Comparison of ENCODE assay signal across 8 mouse cellular contexts in the genomic region with DNA sequence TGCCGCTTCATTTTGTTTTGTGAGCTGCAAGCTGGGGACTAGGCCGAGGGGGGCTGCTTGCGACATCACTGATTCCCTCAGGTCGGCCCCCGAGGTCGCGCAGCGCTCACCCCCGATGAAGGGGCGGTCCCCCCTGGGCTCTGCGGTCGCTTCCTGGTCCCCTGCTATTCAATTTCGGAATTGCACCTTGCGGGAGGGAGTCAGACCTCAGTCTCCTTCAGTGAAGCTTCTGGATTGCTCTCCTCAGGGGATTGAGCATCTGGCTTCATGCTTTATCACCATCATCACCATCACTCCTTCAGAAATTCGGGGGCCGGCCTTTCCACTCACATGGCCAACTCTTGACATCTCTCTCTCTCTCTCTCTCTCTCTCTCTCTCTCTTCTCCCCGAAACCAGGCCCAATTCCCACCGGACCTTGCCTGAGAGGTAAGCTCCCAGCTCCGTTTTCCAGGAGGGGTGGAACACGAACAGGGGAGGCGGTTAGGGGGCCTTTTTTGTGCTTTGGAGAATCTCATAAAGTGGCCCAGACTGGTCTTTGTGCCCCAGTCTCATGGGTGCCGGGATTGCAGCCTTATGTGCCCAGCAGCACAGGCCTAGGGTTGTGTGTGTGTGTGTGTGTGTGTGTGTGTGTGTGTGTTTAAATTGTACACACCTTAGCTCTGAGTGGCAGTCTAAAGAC. TPM values are rescaled to one million over a fixed set of nuclear protein-coding genes. Genes with fewer than 3 reads are reported as not detected.
DNase-seq lines count a peak whose midpoint lies in the region; TF ChIP-seq lines count a peak whose summit lies in the region.

No protein-coding gene starts in this region.

- 5% methylated on average over 22 of the region's 22 CpGs for WGBS in limb, embryonic 10.5 days
- WGBS in small intestine, adult 2 months, result 4% methylated on average over 22 of the region's 22 CpGs

- TF ChIP-seq POLR2A in testis, adult 2 months (IDR thresholded peaks at IDR 0.05; ENCODE audit: control insufficient read depth, low read depth, low read length), result no peak
- no peak for TF ChIP-seq POLR2A in small intestine, adult 2 months (IDR thresholded peaks at IDR 0.05; ENCODE audit: low read depth, low read length)

- peak; percentile 42 for DNase-seq in adrenal gland, postnatal 14 days
- DNase-seq in adrenal gland, adult 2 months, result no peak
- no peak for DNase-seq in testis, postnatal 10 days (ENCODE audit: low spot score)
- DNase-seq in limb, embryonic 10.5 days (ENCODE audit: low spot score), result no peak
- no peak for DNase-seq in right cerebral cortex, postnatal 14 days
- no peak for DNase-seq in left cerebral cortex, adult 18-20 months (ENCODE audit: low spot score in 2 of 2)

- no peaks in the 10 kb centered on the region for H3K27me3 ChIP-seq in testis, adult 2 months (ENCODE audit: control insufficient read depth, insufficient read depth, low read length)
- no peaks in the 10 kb centered on the region for H3K27me3 ChIP-seq in limb, embryonic 10.5 days (ENCODE audit: low read depth, poor library complexity, severe bottlenecking)
- no peaks in the 10 kb centered on the region for H3K27me3 ChIP-seq in small intestine, adult 2 months (ENCODE audit: control insufficient read depth, insufficient read depth, low read length)

- peaks cover 6% of the 10 kb centered on the region for H3K4me1 ChIP-seq in testis, adult 2 months (ENCODE audit: control insufficient read depth, insufficient read depth, low read length)
- H3K4me1 ChIP-seq in limb, embryonic 10.5 days, result peaks cover 17% of the 10 kb centered on the region
- peaks cover 8% of the 10 kb centered on the region; the same call in 1 of the 2 replicates for H3K4me1 ChIP-seq in small intestine, adult 2 months (ENCODE audit: control insufficient read depth, insufficient read depth, insufficient read length, low read length)

- TF ChIP-seq CTCF in testis, adult 2 months (IDR thresholded peaks at IDR 0.05; ENCODE audit: control insufficient read depth, insufficient read depth, insufficient replicate concordance, low read depth, low read length), result no peak
- no peak for TF ChIP-seq CTCF in small intestine, adult 2 months (IDR thresholded peaks at IDR 0.05; ENCODE audit: extremely low read depth, insufficient read length, insufficient replicate concordance, low read depth, low read length)

- H3K9me3 ChIP-seq in limb, embryonic 10.5 days (replicated peaks), result no peaks in the 10 kb centered on the region

- H3K36me3 ChIP-seq in testis, adult 2 months (ENCODE audit: control insufficient read depth, insufficient read depth, low read length), result no peaks in the 10 kb centered on the region
- H3K36me3 ChIP-seq in limb, embryonic 10.5 days, result peaks cover 65% of the 10 kb centered on the region
- peaks cover 31% of the 10 kb centered on the region for H3K36me3 ChIP-seq in small intestine, adult 2 months (ENCODE audit: control insufficient read depth, insufficient read depth, low read length)

- H3K4me3 ChIP-seq in testis, adult 2 months (ENCODE audit: control insufficient read depth, low read depth, low read length), result peak overlapping the region; percentile 95
- H3K4me3 ChIP-seq in limb, embryonic 10.5 days, result peak overlapping the region; percentile 97
- peak overlapping the region; percentile 97 for H3K4me3 ChIP-seq in small intestine, adult 2 months (ENCODE audit: low read depth, low read length)

- peak overlapping the region; percentile 69 for H3K27ac ChIP-seq in testis, adult 2 months (ENCODE audit: control insufficient read depth, insufficient read depth, low read depth, low read length)
- H3K27ac ChIP-seq in limb, embryonic 10.5 days, result peak overlapping the region; percentile 86
- H3K27ac ChIP-seq in small intestine, adult 2 months (ENCODE audit: insufficient read depth, low read depth, low read length), result peak overlapping the region; percentile 57; the same call in 1 of the 2 replicates

RNA-seq across cellular contexts. Expression of gene Paf1, which starts 0.7 kb away (rescaled TPM):
- 77.0 and 87.6 TPM in 2 replicates for total RNA-seq in adrenal gland, postnatal 14 days (2021)
- total RNA-seq in adrenal gland, adult 2 months (2021), result 100 to 1,000 TPM in 1 of 2 experiments, 10 to 100 TPM in 1; 73.4 to 104 TPM
- 323 and 399 TPM in 2 replicates for polyA plus RNA-seq in adrenal gland, adult 2 months (2012; rRNA removed)
- polyA plus RNA-seq in testis, adult 2 months (2012; rRNA removed), result 84.1 and 97.0 TPM in 2 replicates
- polyA plus RNA-seq in limb, embryonic 10.5 days (2016; fragmentation: Nextera tagmentation; extraction: Ambion mirVana), result 81.3 and 91.5 TPM in 2 replicates
- polyA plus RNA-seq in small intestine, adult 2 months (2012; rRNA removed), result 27.6 and 67.1 TPM in 2 replicates
- total RNA-seq in left cerebral cortex, adult 18-20 months (2021), result 10 to 100 TPM; 54.8 to 59.0 TPM

RNA-seq across cellular contexts. Expression of gene Med29, which starts 0.9 kb away (rescaled TPM):
- total RNA-seq in adrenal gland, postnatal 14 days (2021), result 29.6 and 30.5 TPM in 2 replicates
- total RNA-seq in adrenal gland, adult 2 months (2021), result 10 to 100 TPM; 39.6 to 49.7 TPM
- polyA plus RNA-seq in adrenal gland, adult 2 months (2012; rRNA removed), result 72.1 and 88.5 TPM in 2 replicates
- polyA plus RNA-seq in testis, adult 2 months (2012; rRNA removed), result 129 and 135 TPM in 2 replicates
- 65.1 and 67.0 TPM in 2 replicates for polyA plus RNA-seq in limb, embryonic 10.5 days (2016; fragmentation: Nextera tagmentation; extraction: Ambion mirVana)
- 36.5 and 58.0 TPM in 2 replicates for polyA plus RNA-seq in small intestine, adult 2 months (2012; rRNA removed)
- 10 to 100 TPM; 20.3 to 22.0 TPM for total RNA-seq in left cerebral cortex, adult 18-20 months (2021)

RNA-seq across cellular contexts. Expression of gene Zfp36, which starts 13.4 kb away (rescaled TPM):
- total RNA-seq in adrenal gland, postnatal 14 days (2021), result 27.9 and 30.7 TPM in 2 replicates
- 10 to 100 TPM; 16.3 to 19.4 TPM for total RNA-seq in adrenal gland, adult 2 months (2021)
- 25.9 and 32.3 TPM in 2 replicates for polyA plus RNA-seq in adrenal gland, adult 2 months (2012; rRNA removed)
- polyA plus RNA-seq in testis, adult 2 months (2012; rRNA removed), result 3.8 and 4.9 TPM in 2 replicates
- 7.5 and 7.9 TPM in 2 replicates for polyA plus RNA-seq in limb, embryonic 10.5 days (2016; fragmentation: Nextera tagmentation; extraction: Ambion mirVana)
- polyA plus RNA-seq in small intestine, adult 2 months (2012; rRNA removed), result 85.4 and 196 TPM in 2 replicates
- 1 to 10 TPM; 1.4 to 2.3 TPM for total RNA-seq in left cerebral cortex, adult 18-20 months (2021)

RNA-seq across cellular contexts. Expression of gene Plekhg2, which starts 21.0 kb away (rescaled TPM):
- 27.9 and 32.6 TPM in 2 replicates for total RNA-seq in adrenal gland, postnatal 14 days (2021)
- total RNA-seq in adrenal gland, adult 2 months (2021), result 10 to 100 TPM; 14.9 to 15.6 TPM
- polyA plus RNA-seq in adrenal gland, adult 2 months (2012; rRNA removed), result 22.5 and 23.2 TPM in 2 replicates
- 14.7 and 20.1 TPM in 2 replicates for polyA plus RNA-seq in testis, adult 2 months (2012; rRNA removed)
- polyA plus RNA-seq in limb, embryonic 10.5 days (2016; fragmentation: Nextera tagmentation; extraction: Ambion mirVana), result 90.5 and 118 TPM in 2 replicates
- polyA plus RNA-seq in small intestine, adult 2 months (2012; rRNA removed), result 22.9 and 58.2 TPM in 2 replicates
- 1 to 10 TPM; 4.8 to 5.2 TPM for total RNA-seq in left cerebral cortex, adult 18-20 months (2021)

RNA-seq across cellular contexts. Expression of gene Rps16, which starts 43.0 kb away (rescaled TPM):
- 937 and 1,132 TPM in 2 replicates for total RNA-seq in adrenal gland, postnatal 14 days (2021)
- 1,000 to 10,000 TPM in 1 of 2 experiments, 100 to 1,000 TPM in 1; 895 to 1,085 TPM for total RNA-seq in adrenal gland, adult 2 months (2021)
- polyA plus RNA-seq in adrenal gland, adult 2 months (2012; rRNA removed), result 555 and 709 TPM in 2 replicates
- polyA plus RNA-seq in testis, adult 2 months (2012; rRNA removed), result 227 and 277 TPM in 2 replicates
- 972 and 1,174 TPM in 2 replicates for polyA plus RNA-seq in limb, embryonic 10.5 days (2016; fragmentation: Nextera tagmentation; extraction: Ambion mirVana)
- polyA plus RNA-seq in small intestine, adult 2 months (2012; rRNA removed), result 877 and 996 TPM in 2 replicates
- 100 to 1,000 TPM; 462 to 497 TPM for total RNA-seq in left cerebral cortex, adult 18-20 months (2021)
